Mouse (Mus musculus): ENCODE data around the gene Rtkn2. TPM values are rescaled to one million over a fixed set of nuclear protein-coding genes. Genes with fewer than 3 reads are reported as not detected.

The Rtkn2 gene
- polyA plus RNA-seq, 1 experiment = 2.5 TPM

GRCm38 (mm10) chr10:68106351-68106950 is 127.1 kb downstream of the Rtkn2 start:
- TF ChIP-seq CTCF (IDR thresholded peaks at IDR 0.05; ENCODE audit: control insufficient read depth, insufficient read depth, low read length) (no peak), POLR2A (IDR thresholded peaks at IDR 0.05; ENCODE audit: borderline replicate concordance, control insufficient read depth, low read depth, low read length) (no peak)
- Histone ChIP-seq H3K27ac (ENCODE audit: control insufficient read depth, insufficient read depth, low read depth, low read length, poor library complexity) (no peak overlapping the region), H3K4me3 (replicated peaks; ENCODE audit: control insufficient read depth, low read depth, low read length) (no peak overlapping the region), H3K4me1 (ENCODE audit: control insufficient read depth, insufficient read depth, low read length) (peaks cover 2% of the 10 kb centered on the region; the same call in 1 of the 2 replicates)
- WGBS = 81% methylated on average over 9 of the region's 9 CpGs

GRCm38 (mm10) chr10:68107716-68108115 is 128.3 kb downstream of the Rtkn2 start:
- 92% methylated on average over 6 of the region's 6 CpGs for WGBS
- Histone ChIP-seq H3K4me1 (ENCODE audit: control insufficient read depth, insufficient read depth, low read length) (peaks cover 2% of the 10 kb centered on the region; the same call in 1 of the 2 replicates), H3K27ac (ENCODE audit: control insufficient read depth, insufficient read depth, low read depth, low read length, poor library complexity) (no peak overlapping the region), H3K4me3 (replicated peaks; ENCODE audit: control insufficient read depth, low read depth, low read length) (no peak overlapping the region)
- no peak for TF ChIP-seq CTCF (IDR thresholded peaks at IDR 0.05; ENCODE audit: control insufficient read depth, insufficient read depth, low read length)
- TF ChIP-seq POLR2A (IDR thresholded peaks at IDR 0.05; ENCODE audit: borderline replicate concordance, control insufficient read depth, low read depth, low read length) = no peak

Other genes starting within 250 kb of the Rtkn2 start
- 0.57 TPM in 1 of 2 replicates, not detected in the other for gene Zfp365, start 66.9 kb upstream of the Rtkn2 start, polyA plus RNA-seq (2011; ENCODE audit: insufficient read depth, insufficient read length, low replicate concordance, missing spikeins)